Mouse (Mus musculus) embryonic facial prominence, embryonic 10.5 days (tissue): ENCODE data around the gene Sap25. TPM values are rescaled to one million over a fixed set of nuclear protein-coding genes. Genes with fewer than 3 reads are reported as not detected.
"Not testable (repeated sequence)": the region's sequence is repeated elsewhere in the genome, so short reads cannot be mapped to it uniquely, and the experiment has no call there.

ENCODE experiments used
- DNase-seq: peaks from one replicate; pipeline ENCODE4 v3.0.0-alpha.2; 2017; ENCODE audit warnings: low spot score
- H3K27ac ChIP-seq: fragments of 300-500 bp; sonication (generic); replicated peaks from 2 replicates; pipeline ENCODE4 v1.5.1; 2016; ENCODE audit warnings: mild to moderate bottlenecking
- H3K27me3 ChIP-seq: fragments of 300-500 bp; sonication (generic); replicated peaks from 2 replicates; pipeline ENCODE4 v1.6.1; 2016; ENCODE audit warnings: low read depth, mild to moderate bottlenecking; ENCODE audit not compliant: poor library complexity, severe bottlenecking
- H3K36me3 ChIP-seq: fragments of 300-500 bp; sonication (generic); replicated peaks from 2 replicates; pipeline ENCODE4 v1.6.1; 2016; ENCODE audit warnings: mild to moderate bottlenecking, moderate library complexity
- H3K4me1 ChIP-seq: fragments of 300-500 bp; sonication (generic); 2 replicates; pipeline ENCODE4 v1.6.1; 2016
- H3K4me3 ChIP-seq: fragments of 300-500 bp; sonication (generic); 2 replicates; pipeline ENCODE4 v1.5.1; 2016; ENCODE audit warnings: mild to moderate bottlenecking, moderate library complexity
- H3K9me3 ChIP-seq: fragments of 300-500 bp; sonication (generic); 2 replicates; pipeline ENCODE4 v1.6.1; 2016; ENCODE audit warnings: mild to moderate bottlenecking
- WGBS: fragments of 180-500 bp; shearing (Covaris S2); methylation state at CpG from one replicate; pipeline ENCODE4 v1.1.7; 2016; 5-methylcytosine and 5-hydroxymethylcytosine counted together
- polyA plus RNA-seq: library from polyadenylated mRNA; unstranded; fragments of >200 nt; fragmentation: Nextera tagmentation; extraction: Ambion mirVana; gene quantifications from 2 replicates; pipeline ENCODE4 v1.2.1, GENCODE M21; 2016

Sap25 gene
- polyA plus RNA-seq, 1 experiment from 2014 or later = 9.2 TPM

- WGBS = 56% methylated on average over 4 of the region's 4 CpGs
- H3K9me3 ChIP-seq = no peaks in the 10 kb centered on the region
- peak overlapping the region; percentile 97 for H3K27ac ChIP-seq
- H3K4me3 ChIP-seq = peak overlapping the region; percentile 57
- H3K27me3 ChIP-seq = peaks cover 21% of the 10 kb centered on the region
- DNase-seq = no peak
- peaks cover 35% of the 10 kb centered on the region for H3K36me3 ChIP-seq
- H3K4me1 ChIP-seq = peaks cover 69% of the 10 kb centered on the region
Measured at GRCm38 (mm10) chr5:137610056-137610455, 31.1 kb upstream of the Sap25 start.

GRCm38 (mm10) chr5:137610548-137611244 is 30.4 kb upstream of the Sap25 start:
- Histone ChIP-seq H3K4me3 (peak overlapping the region; percentile 57), H3K27me3 (peaks cover 21% of the 10 kb centered on the region), H3K27ac (peak overlapping the region; percentile 97), H3K9me3 (no peaks in the 10 kb centered on the region), H3K36me3 (peaks cover 28% of the 10 kb centered on the region), H3K4me1 (peaks cover 69% of the 10 kb centered on the region)
- 7% methylated on average over 12 of the region's 12 CpGs for WGBS
- DNase-seq = peak; percentile 96

GRCm38 (mm10) chr5:137611245-137611602 is 29.9 kb upstream of the Sap25 start:
- Histone ChIP-seq H3K4me1 (peaks cover 69% of the 10 kb centered on the region), H3K9me3 (no peaks in the 10 kb centered on the region), H3K4me3 (peak overlapping the region; percentile 57), H3K27me3 (peaks cover 21% of the 10 kb centered on the region), H3K36me3 (peaks cover 23% of the 10 kb centered on the region), H3K27ac (peak overlapping the region; percentile 97)
- peak; percentile 93 for DNase-seq
- 14% methylated on average over 6 of the region's 6 CpGs for WGBS

GRCm38 (mm10) chr5:137613076-137613475 is 28.1 kb upstream of the Sap25 start:
- H3K4me1 ChIP-seq = peaks cover 62% of the 10 kb centered on the region
- no peak for DNase-seq
- peaks cover 4% of the 10 kb centered on the region; the same call in 1 of the 2 replicates for H3K36me3 ChIP-seq
- 0 out of 2 replicates have a peak overlapping the region, but pooled peaks have one; percentile 11 for H3K4me3 ChIP-seq
- H3K27me3 ChIP-seq = peaks cover 10% of the 10 kb centered on the region
- peak overlapping the region; percentile 97 for H3K27ac ChIP-seq
- no peaks in the 10 kb centered on the region for H3K9me3 ChIP-seq
- WGBS = 61% methylated on average over 5 of the region's 5 CpGs

- DNase-seq = peak; percentile 35
- Histone ChIP-seq H3K4me3 (peak within 1 kb of the TSS; percentile 20; the same call in 1 of the 2 replicates), H3K4me1 (peaks cover 57% of the 10 kb centered on the region), H3K9me3 (no peaks in the 10 kb centered on the region), H3K27me3 (peaks cover 5% of the 10 kb centered on the region), H3K36me3 (no peaks in the 10 kb centered on the region), H3K27ac (peak within 1 kb of the TSS; percentile 97)
- WGBS = 46% methylated on average over 11 of the region's 11 CpGs
Measured at GRCm38 (mm10) chr5:137613550-137613949, 27.6 kb upstream of the Sap25 start, which contains the start of gene Pcolce. Gene Pcolce (minus strand): TSS chr5:137613784.

GRCm38 (mm10) chr5:137614921-137615320 is 26.2 kb upstream of the Sap25 start:
- not testable (repeated sequence) for DNase-seq, H3K4me3 ChIP-seq, H3K27me3 ChIP-seq, H3K36me3 ChIP-seq, H3K27ac ChIP-seq, H3K9me3 ChIP-seq
- 95% methylated on average over 2 of the region's 2 CpGs for WGBS
- H3K4me1 ChIP-seq = peaks cover 43% of the 10 kb centered on the region

- H3K36me3 ChIP-seq = no peaks in the 10 kb centered on the region
- WGBS = 89% methylated on average over 7 of the region's 7 CpGs
- H3K27me3 ChIP-seq = 0 out of 2 replicates have a peak, but pooled peaks cover 3% of the 10 kb centered on the region
- no peak for DNase-seq
- H3K4me1 ChIP-seq = peaks cover 39% of the 10 kb centered on the region
- no peaks in the 10 kb centered on the region for H3K9me3 ChIP-seq
- H3K4me3 ChIP-seq = no peak overlapping the region
- no peak overlapping the region for H3K27ac ChIP-seq
Measured at GRCm38 (mm10) chr5:137615347-137615746, 25.8 kb upstream of the Sap25 start.

GRCm38 (mm10) chr5:137623937-137624530 is 17.1 kb upstream of the Sap25 start:
- peak overlapping the region; percentile 77 for H3K27ac ChIP-seq
- peaks cover 23% of the 10 kb centered on the region for H3K4me1 ChIP-seq
- no peaks in the 10 kb centered on the region for H3K9me3 ChIP-seq
- 88% methylated on average over 11 of the region's 11 CpGs for WGBS
- DNase-seq = no peak
- H3K4me3 ChIP-seq = no peak overlapping the region
- H3K36me3 ChIP-seq = no peaks in the 10 kb centered on the region
- 0 out of 2 replicates have a peak, but pooled peaks cover 3% of the 10 kb centered on the region for H3K27me3 ChIP-seq

- WGBS = 3% methylated on average over 9 of the region's 9 CpGs
- H3K27ac ChIP-seq = peak overlapping the region; percentile 93
- DNase-seq = no peak
- no peaks in the 10 kb centered on the region for H3K9me3 ChIP-seq
- H3K4me3 ChIP-seq = peak overlapping the region; percentile 71
- H3K36me3 ChIP-seq = peaks cover 21% of the 10 kb centered on the region
- peaks cover 56% of the 10 kb centered on the region for H3K4me1 ChIP-seq
- H3K27me3 ChIP-seq = no peaks in the 10 kb centered on the region
Measured at GRCm38 (mm10) chr5:137627991-137628390, 13.1 kb upstream of the Sap25 start.

GRCm38 (mm10) chr5:137628498-137629305 is 12.4 kb upstream of the Sap25 start, which contains the start of the genes Fbxo24, Lrch4 and Gm20605:
Gene Fbxo24 (minus strand): TSS chr5:137629002.
Gene Lrch4 (plus strand): TSS chr5:137629121.
Gene Gm20605 (plus strand): TSS chr5:137629175.
- Histone ChIP-seq H3K4me1 (peaks cover 60% of the 10 kb centered on the region), H3K27me3 (no peaks in the 10 kb centered on the region), H3K4me3 (peak within 1 kb of the TSS; percentile 71), H3K9me3 (no peaks in the 10 kb centered on the region), H3K27ac (peak within 1 kb of the TSS; percentile 93), H3K36me3 (peaks cover 28% of the 10 kb centered on the region)
- peak; percentile 99 for DNase-seq
- under 1% methylated on average over 46 of the region's 46 CpGs for WGBS

GRCm38 (mm10) chr5:137629306-137629721 is 11.8 kb upstream of the Sap25 start:
- peak; percentile 80 for DNase-seq
- WGBS = under 1% methylated on average over 23 of the region's 23 CpGs
- Histone ChIP-seq H3K27ac (peak overlapping the region; percentile 93), H3K36me3 (peaks cover 34% of the 10 kb centered on the region), H3K4me1 (peaks cover 59% of the 10 kb centered on the region), H3K4me3 (peak overlapping the region; percentile 71), H3K27me3 (no peaks in the 10 kb centered on the region), H3K9me3 (no peaks in the 10 kb centered on the region)

- 27% methylated on average over 6 of the region's 6 CpGs for WGBS
- Histone ChIP-seq H3K27me3 (no peaks in the 10 kb centered on the region), H3K4me1 (peaks cover 52% of the 10 kb centered on the region), H3K4me3 (peak overlapping the region; percentile 71), H3K9me3 (no peaks in the 10 kb centered on the region), H3K27ac (peak overlapping the region; percentile 93), H3K36me3 (peaks cover 41% of the 10 kb centered on the region)
- no peak for DNase-seq
Measured at GRCm38 (mm10) chr5:137629906-137630545, 11.1 kb upstream of the Sap25 start.
